In genomic region chr7:113368746-113369619, GRCm38 (mm10) we compare ENCODE assay signal across 8 mouse cellular contexts. TPM values are rescaled to one million over a fixed set of nuclear protein-coding genes. Genes with fewer than 3 reads are reported as not detected.
DNase-seq lines count a peak whose midpoint lies in the region; ATAC-seq and TF ChIP-seq lines count a peak whose summit lies in the region.

Gene Btbd10 (minus strand): TSS chr7:113369392.

- H3K9ac ChIP-seq in heart, embryonic 12.5 days: peak within 1 kb of the TSS; percentile 87
- H3K9ac ChIP-seq in kidney, postnatal 0 days (ENCODE audit: low read depth, low read length): peak within 1 kb of the TSS; percentile 88
- H3K9ac ChIP-seq in liver, embryonic 11.5 days (ENCODE audit: low read depth, low read length): peak within 1 kb of the TSS; percentile 95
- H3K9ac ChIP-seq in stomach, embryonic 14.5 days (replicated peaks; ENCODE audit: low read depth, low read length): peak within 1 kb of the TSS; percentile 83

- no peaks in the 10 kb centered on the region for H3K27me3 ChIP-seq in heart, embryonic 12.5 days (replicated peaks)
- H3K27me3 ChIP-seq in kidney, postnatal 0 days (ENCODE audit: insufficient read depth, low read length): no peaks in the 10 kb centered on the region
- no peaks in the 10 kb centered on the region for H3K27me3 ChIP-seq in liver, embryonic 11.5 days (replicated peaks; ENCODE audit: control insufficient read depth, insufficient read depth, low read length)
- no peaks in the 10 kb centered on the region for H3K27me3 ChIP-seq in stomach, embryonic 14.5 days (ENCODE audit: control insufficient read depth, insufficient read depth, low read length)

- H3K9me3 ChIP-seq in heart, embryonic 12.5 days (replicated peaks): no peaks in the 10 kb centered on the region
- no peaks in the 10 kb centered on the region for H3K9me3 ChIP-seq in kidney, postnatal 0 days (replicated peaks; ENCODE audit: low read length)
- H3K9me3 ChIP-seq in liver, embryonic 11.5 days (ENCODE audit: control insufficient read depth, low read length): no peaks in the 10 kb centered on the region
- H3K9me3 ChIP-seq in stomach, embryonic 14.5 days (ENCODE audit: control insufficient read depth, low read depth, low read length): no peaks in the 10 kb centered on the region

- TF ChIP-seq CTCF in kidney, postnatal 0 days (IDR thresholded peaks at IDR 0.05; ENCODE audit: low read depth): no peak

- peak within 1 kb of the TSS; percentile 80 for H3K4me2 ChIP-seq in heart, embryonic 12.5 days
- H3K4me2 ChIP-seq in kidney, postnatal 0 days (ENCODE audit: low read length): peak within 1 kb of the TSS; percentile 86
- H3K4me2 ChIP-seq in liver, embryonic 11.5 days: peak within 1 kb of the TSS; percentile 93
- peak within 1 kb of the TSS; percentile 86 for H3K4me2 ChIP-seq in stomach, embryonic 14.5 days (replicated peaks; ENCODE audit: low read depth, low read length)

- peak; percentile 93 for ATAC-seq in erythroid progenitor cell, adult 5-6 weeks (replicated peaks; ENCODE audit: low FRiP score, poor library complexity, severe bottlenecking)
- ATAC-seq in heart, embryonic 12.5 days (ENCODE audit: insufficient number of reproducible peaks, low FRiP score): peak; percentile 99
- ATAC-seq in kidney, postnatal 0 days (replicated peaks; ENCODE audit: low FRiP score, low read depth): peak; percentile 99
- ATAC-seq in liver, embryonic 11.5 days (replicated peaks; ENCODE audit: low FRiP score): peak; percentile 97
- ATAC-seq in stomach, embryonic 14.5 days (ENCODE audit: insufficient number of reproducible peaks, insufficient read depth, low FRiP score, low read depth): peak; percentile 97

- peaks cover 8% of the 10 kb centered on the region; the same call in 1 of the 2 replicates for H3K4me1 ChIP-seq in heart, embryonic 12.5 days (replicated peaks)
- H3K4me1 ChIP-seq in kidney, postnatal 0 days (replicated peaks; ENCODE audit: insufficient read depth, low read length): no peaks in the 10 kb centered on the region
- H3K4me1 ChIP-seq in liver, embryonic 11.5 days (replicated peaks; ENCODE audit: control insufficient read depth, insufficient read depth, low read length): peaks cover 10% of the 10 kb centered on the region
- H3K4me1 ChIP-seq in stomach, embryonic 14.5 days (ENCODE audit: control insufficient read depth, insufficient read depth, low read length): peaks cover 6% of the 10 kb centered on the region; the same call in 1 of the 2 replicates

- peak within 1 kb of the TSS; percentile 78 for H3K4me3 ChIP-seq in heart, embryonic 12.5 days
- peak within 1 kb of the TSS; percentile 89 for H3K4me3 ChIP-seq in kidney, postnatal 0 days (replicated peaks; ENCODE audit: low read depth, low read length)
- peak within 1 kb of the TSS; percentile 86 for H3K4me3 ChIP-seq in liver, embryonic 11.5 days (ENCODE audit: low read depth, low read length)
- peak within 1 kb of the TSS; percentile 87 for H3K4me3 ChIP-seq in stomach, embryonic 14.5 days (ENCODE audit: low read depth, low read length)

- H3K36me3 ChIP-seq in heart, embryonic 12.5 days: no peaks in the 10 kb centered on the region
- no peaks in the 10 kb centered on the region for H3K36me3 ChIP-seq in kidney, postnatal 0 days (ENCODE audit: insufficient read depth, low read length)
- H3K36me3 ChIP-seq in liver, embryonic 11.5 days (ENCODE audit: control insufficient read depth, insufficient read depth, low read length): no peaks in the 10 kb centered on the region
- H3K36me3 ChIP-seq in stomach, embryonic 14.5 days (ENCODE audit: control insufficient read depth, insufficient read depth, low read length): no peaks in the 10 kb centered on the region

- H3K27ac ChIP-seq in heart, embryonic 12.5 days (ENCODE audit: poor library complexity, severe bottlenecking): peak within 1 kb of the TSS; percentile 88
- peak within 1 kb of the TSS; percentile 85 for H3K27ac ChIP-seq in kidney, postnatal 0 days
- H3K27ac ChIP-seq in liver, embryonic 11.5 days (ENCODE audit: low read depth, low read length): peak within 1 kb of the TSS; percentile 90
- peak within 1 kb of the TSS; percentile 85 for H3K27ac ChIP-seq in stomach, embryonic 14.5 days (ENCODE audit: low read length)

- WGBS in heart, embryonic 12.5 days: under 1% methylated on average over 63 of the region's 64 CpGs
- WGBS in kidney, postnatal 0 days: under 1% methylated on average over 63 of the region's 64 CpGs
- under 1% methylated on average over 64 of the region's 64 CpGs for WGBS in liver, embryonic 11.5 days
- under 1% methylated on average over 64 of the region's 64 CpGs for WGBS in stomach, embryonic 14.5 days

- DNase-seq in CD4-positive helper T cell, adult 2 months (ENCODE audit: low read depth, low spot score): peak; percentile 98
- DNase-seq in brain, embryonic 18.5 days (ENCODE audit: low read depth, low spot score): peak; percentile 93
- DNase-seq in kidney, postnatal 0 days (ENCODE audit: low spot score): peak; percentile 98
- DNase-seq in liver, embryonic 11.5 days (ENCODE audit: low spot score): peak; percentile 96
- DNase-seq in naive thymus-derived CD4-positive, alpha-beta T cell, adult 2 months (ENCODE audit: low read depth): peak; percentile 99

RNA-seq across cellular contexts. Expression of gene Btbd10, which starts in this region (rescaled TPM):
- 7.5 and 13.3 TPM in 2 replicates for total RNA-seq in erythroid progenitor cell, adult 5-6 weeks (2015; ENCODE audit: low replicate concordance)
- 17.5 and 23.0 TPM in 2 replicates for total RNA-seq in erythroid progenitor cell, adult 5-6 weeks (2017; ENCODE audit: low replicate concordance)
- 23.6 and 24.0 TPM in 2 replicates for polyA plus RNA-seq in heart, embryonic 12.5 days (2016; fragmentation: Nextera tagmentation; extraction: Ambion mirVana)
- 20.2 and 20.4 TPM in 2 replicates for polyA plus RNA-seq in kidney, postnatal 0 days (2015; fragmentation: Nextera tagmentation; extraction: Ambion mirVana)
- polyA plus RNA-seq in liver, embryonic 11.5 days (2014; fragmentation: Nextera tagmentation; extraction: Ambion mirVana): 14.8 and 15.6 TPM in 2 replicates
- polyA plus RNA-seq in stomach, embryonic 14.5 days (2014; fragmentation: Nextera tagmentation; extraction: Ambion mirVana): 24.5 and 30.9 TPM in 2 replicates

Comparison
In these comparisons a context has a peak if more than half of its experiments do, and no peak if none do; other contexts are left out.
1. Peak in every context shown above with its lines: DNase-seq, ATAC-seq, H3K4me3 ChIP-seq and H3K27ac ChIP-seq.